ENCODE assay signal across 16 mouse cellular contexts in the genomic region with DNA sequence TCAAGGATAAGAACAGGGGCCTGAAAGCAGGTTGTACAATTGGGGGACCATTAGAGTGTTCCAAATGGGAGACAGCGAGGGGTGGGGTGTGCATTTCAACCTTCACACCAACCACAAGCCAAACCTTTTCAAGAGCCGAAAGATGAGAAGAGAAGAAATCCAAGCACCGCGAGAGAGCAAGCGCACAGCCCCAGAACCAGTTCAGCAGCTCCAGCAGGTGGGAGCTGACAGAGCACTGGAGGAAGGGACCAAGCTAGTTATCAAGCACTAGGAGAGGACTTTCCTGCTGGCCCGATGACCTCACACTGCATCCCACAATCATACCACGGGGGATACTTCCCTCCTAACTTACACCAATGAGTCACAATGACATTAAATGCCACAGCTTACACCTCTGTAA. TPM values are rescaled to one million over a fixed set of nuclear protein-coding genes. Genes with fewer than 3 reads are reported as not detected.
A peak's percentile ranks its signal among the peaks of the same experiment; 100 is the strongest.
DNase-seq lines count a peak whose midpoint lies in the region; ATAC-seq and TF ChIP-seq lines count a peak whose summit lies in the region.
"Had no signal": no experiment of that assay in that cellular context is flagged by ENCODE, and none has a peak within 500 bp of the region (broad histone marks: within the 10 kb centered on the region; RNA-seq: fewer than 3 reads in every experiment).

No protein-coding gene starts in this region.

- DNase-seq in lung, postnatal 0 days (ENCODE audit: low spot score), result peak; percentile 39
- no peak for DNase-seq in lung, adult 2 months
- DNase-seq in forebrain, postnatal 0 days, result no peak
- no peak for DNase-seq in left cerebral cortex, adult 11 months (ENCODE audit: low spot score)
- DNase-seq in adrenal gland, postnatal 10 days, result no peak
- DNase-seq: adrenal gland, adult 8-10 months; cerebellum, adult 11 months; cerebellum, postnatal 14 days; embryo, embryonic 11 days; right cerebral cortex, adult 18-20 months had no signal

- peaks cover 6% of the 10 kb centered on the region; the same call in 1 of the 2 replicates for H3K4me1 ChIP-seq in intestine, embryonic 15.5 days (replicated peaks)
- peaks cover 13% of the 10 kb centered on the region for H3K4me1 ChIP-seq in intestine, postnatal 0 days (replicated peaks; ENCODE audit: control insufficient read depth, insufficient read depth, low read length)
- H3K4me1 ChIP-seq in lung, postnatal 0 days (ENCODE audit: insufficient read depth, low read depth, low read length), result peaks cover 16% of the 10 kb centered on the region
- peaks cover 20% of the 10 kb centered on the region for H3K4me1 ChIP-seq in lung, adult 2 months (ENCODE audit: control insufficient read depth, insufficient read depth, low read length)
- peaks cover 63% of the 10 kb centered on the region for H3K4me1 ChIP-seq in forebrain, postnatal 0 days (ENCODE audit: insufficient read depth)
- H3K4me1 ChIP-seq: liver, embryonic 15.5 days had no signal

- no peak overlapping the region for H3K4me2 ChIP-seq in intestine, embryonic 15.5 days (replicated peaks)
- no peak overlapping the region for H3K4me2 ChIP-seq in intestine, postnatal 0 days (replicated peaks; ENCODE audit: low read depth)
- H3K4me2 ChIP-seq in lung, postnatal 0 days (replicated peaks; ENCODE audit: low read depth, low read length), result 0 out of 2 replicates have a peak overlapping the region, but pooled peaks have one; percentile 14
- H3K4me2 ChIP-seq in forebrain, postnatal 0 days (ENCODE audit: low read depth), result peak overlapping the region; percentile 16; the same call in 1 of the 2 replicates
- H3K4me2 ChIP-seq: heart, embryonic 13.5 days; liver, embryonic 15.5 days had no signal

- H3K9me3 ChIP-seq in intestine, embryonic 15.5 days, result no peaks in the 10 kb centered on the region
- no peaks in the 10 kb centered on the region for H3K9me3 ChIP-seq in intestine, postnatal 0 days (ENCODE audit: control insufficient read depth)
- H3K9me3 ChIP-seq in lung, postnatal 0 days (ENCODE audit: low read length), result no peaks in the 10 kb centered on the region
- H3K9me3 ChIP-seq in forebrain, postnatal 0 days (ENCODE audit: low read length), result no peaks in the 10 kb centered on the region
- H3K9me3 ChIP-seq: heart, embryonic 13.5 days; hindbrain, embryonic 10.5 days; liver, embryonic 15.5 days had no signal

- 0 out of 2 replicates have a peak, but pooled peaks have one; percentile 23 for ATAC-seq in intestine, embryonic 15.5 days
- ATAC-seq in intestine, postnatal 0 days, result no peak
- ATAC-seq in lung, postnatal 0 days, result peak; percentile 52
- ATAC-seq in forebrain, postnatal 0 days, result no peak

- TF ChIP-seq POLR2A in lung, adult 2 months (IDR thresholded peaks at IDR 0.05; ENCODE audit: borderline replicate concordance, extremely low read depth, low read depth, low read length), result no peak

- H3K27me3 ChIP-seq in intestine, embryonic 15.5 days (replicated peaks), result no peaks in the 10 kb centered on the region
- H3K27me3 ChIP-seq in intestine, postnatal 0 days (replicated peaks; ENCODE audit: control insufficient read depth, insufficient read depth, low read length), result no peaks in the 10 kb centered on the region
- H3K27me3 ChIP-seq in lung, postnatal 0 days (replicated peaks; ENCODE audit: insufficient read depth, low read length), result no peaks in the 10 kb centered on the region
- H3K27me3 ChIP-seq in forebrain, postnatal 0 days (ENCODE audit: insufficient read depth, low read length), result no peaks in the 10 kb centered on the region
- H3K27me3 ChIP-seq: heart, embryonic 13.5 days; liver, embryonic 15.5 days had no signal

- 71% methylated on average over 7 of the region's 7 CpGs for WGBS in intestine, embryonic 15.5 days
- 58% methylated on average over 7 of the region's 7 CpGs for WGBS in intestine, postnatal 0 days
- 51% methylated on average over 7 of the region's 7 CpGs for WGBS in lung, postnatal 0 days
- 48% methylated on average over 7 of the region's 7 CpGs for WGBS in lung, adult 2 months
- WGBS in forebrain, postnatal 0 days, result 46% methylated on average over 7 of the region's 7 CpGs

- no peaks in the 10 kb centered on the region for H3K36me3 ChIP-seq in intestine, embryonic 15.5 days
- no peaks in the 10 kb centered on the region for H3K36me3 ChIP-seq in intestine, postnatal 0 days (ENCODE audit: control insufficient read depth, insufficient read depth)
- no peaks in the 10 kb centered on the region for H3K36me3 ChIP-seq in lung, postnatal 0 days (ENCODE audit: insufficient read depth, low read length)
- 0 out of 2 replicates have a peak, but pooled peaks cover 2% of the 10 kb centered on the region for H3K36me3 ChIP-seq in forebrain, postnatal 0 days (ENCODE audit: insufficient read depth)
- H3K36me3 ChIP-seq: liver, embryonic 15.5 days had no signal

- TF ChIP-seq CTCF in intestine, postnatal 0 days (IDR thresholded peaks at IDR 0.05; ENCODE audit: low read depth), result no peak
- no peak for TF ChIP-seq CTCF in lung, postnatal 0 days (IDR thresholded peaks at IDR 0.05)
- no peak for TF ChIP-seq CTCF in lung, adult 2 months (IDR thresholded peaks at IDR 0.05; ENCODE audit: insufficient read depth, low read length)
- no peak for TF ChIP-seq CTCF in forebrain, postnatal 0 days (IDR thresholded peaks at IDR 0.05; ENCODE audit: low read depth)

- H3K9ac ChIP-seq in intestine, embryonic 15.5 days, result no peak overlapping the region
- H3K9ac ChIP-seq in intestine, postnatal 0 days (ENCODE audit: low read depth, low read length), result no peak overlapping the region
- H3K9ac ChIP-seq in lung, postnatal 0 days (replicated peaks; ENCODE audit: low read depth), result no peak overlapping the region
- H3K9ac ChIP-seq in forebrain, postnatal 0 days, result no peak overlapping the region
- H3K9ac ChIP-seq: heart, embryonic 13.5 days; liver, embryonic 15.5 days had no signal

- no peak for TF ChIP-seq EP300 in lung, postnatal 0 days (IDR thresholded peaks at IDR 0.05)

- H3K4me3 ChIP-seq in intestine, embryonic 15.5 days (replicated peaks), result no peak overlapping the region
- no peak overlapping the region for H3K4me3 ChIP-seq in intestine, postnatal 0 days (ENCODE audit: low read depth, low read length)
- H3K4me3 ChIP-seq in lung, postnatal 0 days (ENCODE audit: low read depth, low read length), result no peak overlapping the region
- no peak overlapping the region for H3K4me3 ChIP-seq in lung, adult 2 months (replicated peaks; ENCODE audit: extremely low read depth, low read depth, low read length)
- H3K4me3 ChIP-seq in forebrain, postnatal 0 days (ENCODE audit: low read depth, low read length), result no peak overlapping the region
- H3K4me3 ChIP-seq: heart, embryonic 13.5 days; hindbrain, embryonic 10.5 days; left cerebral cortex, adult 2 months; liver, embryonic 15.5 days had no signal

- H3K27ac ChIP-seq in intestine, embryonic 15.5 days, result no peak overlapping the region
- no peak overlapping the region for H3K27ac ChIP-seq in intestine, postnatal 0 days (ENCODE audit: low read depth, low read length)
- H3K27ac ChIP-seq in lung, postnatal 0 days (ENCODE audit: low read length), result no peak overlapping the region
- H3K27ac ChIP-seq in forebrain, postnatal 0 days (ENCODE audit: low read depth, low read length), result no peak overlapping the region; the same call in 1 of the 2 replicates
- H3K27ac ChIP-seq: heart, embryonic 13.5 days; hindbrain, embryonic 10.5 days; left cerebral cortex, adult 2 months; liver, embryonic 15.5 days had no signal

RNA-seq across cellular contexts. Expression of a gene that starts 13.2 kb away (rescaled TPM):
- polyA plus RNA-seq in intestine, embryonic 15.5 days (2015; fragmentation: Nextera tagmentation; extraction: Ambion mirVana), result 14.1 TPM in 2 replicates
- polyA plus RNA-seq in intestine, postnatal 0 days (2015; fragmentation: Nextera tagmentation; extraction: Ambion mirVana), result 6.7 and 7.6 TPM in 2 replicates
- polyA plus RNA-seq in lung, postnatal 0 days (2015; fragmentation: Nextera tagmentation; extraction: Ambion mirVana), result 26.7 and 30.1 TPM in 2 replicates
- polyA plus RNA-seq in lung, adult 2 months (2012; rRNA removed), result 161 and 250 TPM in 2 replicates
- total RNA-seq in forebrain, postnatal 0 days (2014; rRNA removed), result 50.9 and 53.5 TPM in 2 replicates
- 29.5 and 29.6 TPM in 2 replicates for polyA plus RNA-seq in forebrain, postnatal 0 days (2015; fragmentation: Nextera tagmentation; extraction: Ambion mirVana)
- total RNA-seq in adrenal gland, postnatal 10 days (2021), result 10 to 100 TPM; 29.6 to 32.5 TPM

RNA-seq across cellular contexts. Expression of a gene that starts 42.5 kb away (rescaled TPM):
- 107 and 121 TPM in 2 replicates for polyA plus RNA-seq in intestine, embryonic 15.5 days (2015; fragmentation: Nextera tagmentation; extraction: Ambion mirVana)
- 67.4 and 78.2 TPM in 2 replicates for polyA plus RNA-seq in intestine, postnatal 0 days (2015; fragmentation: Nextera tagmentation; extraction: Ambion mirVana)
- polyA plus RNA-seq in lung, postnatal 0 days (2015; fragmentation: Nextera tagmentation; extraction: Ambion mirVana), result 126 and 139 TPM in 2 replicates
- polyA plus RNA-seq in lung, adult 2 months (2012; rRNA removed), result 27.3 and 50.2 TPM in 2 replicates
- total RNA-seq in forebrain, postnatal 0 days (2014; rRNA removed), result 115 and 154 TPM in 2 replicates
- 101 and 143 TPM in 2 replicates for polyA plus RNA-seq in forebrain, postnatal 0 days (2015; fragmentation: Nextera tagmentation; extraction: Ambion mirVana)
- 10 to 100 TPM; 52.6 to 81.2 TPM for total RNA-seq in adrenal gland, postnatal 10 days (2021)

Comparison
In these comparisons a context has a peak if more than half of its experiments do, and no peak if none do; other contexts are left out.
1. ATAC-seq: peak in intestine, embryonic 15.5 days (single experiment) and lung, postnatal 0 days (single experiment); none in intestine, postnatal 0 days (single experiment) and forebrain, postnatal 0 days (single experiment).
2. H3K4me2 ChIP-seq: peak in lung, postnatal 0 days (single experiment) and forebrain, postnatal 0 days (single experiment); none in intestine, embryonic 15.5 days (single experiment) and intestine, postnatal 0 days (single experiment).